Mouse (Mus musculus): ENCODE measurements around the gene Tns1. TPM values are rescaled to one million over a fixed set of nuclear protein-coding genes. Genes with fewer than 3 reads are reported as not detected.
"Not testable (repeated sequence)": the region's sequence is repeated elsewhere in the genome, so short reads cannot be mapped to it uniquely, and the experiment has no call there.

Gene Tns1
- 12.6 and 13.0 TPM in 2 replicates for polyA plus RNA-seq (2015; fragmentation: Nextera tagmentation; extraction: Ambion mirVana)

DNA sequence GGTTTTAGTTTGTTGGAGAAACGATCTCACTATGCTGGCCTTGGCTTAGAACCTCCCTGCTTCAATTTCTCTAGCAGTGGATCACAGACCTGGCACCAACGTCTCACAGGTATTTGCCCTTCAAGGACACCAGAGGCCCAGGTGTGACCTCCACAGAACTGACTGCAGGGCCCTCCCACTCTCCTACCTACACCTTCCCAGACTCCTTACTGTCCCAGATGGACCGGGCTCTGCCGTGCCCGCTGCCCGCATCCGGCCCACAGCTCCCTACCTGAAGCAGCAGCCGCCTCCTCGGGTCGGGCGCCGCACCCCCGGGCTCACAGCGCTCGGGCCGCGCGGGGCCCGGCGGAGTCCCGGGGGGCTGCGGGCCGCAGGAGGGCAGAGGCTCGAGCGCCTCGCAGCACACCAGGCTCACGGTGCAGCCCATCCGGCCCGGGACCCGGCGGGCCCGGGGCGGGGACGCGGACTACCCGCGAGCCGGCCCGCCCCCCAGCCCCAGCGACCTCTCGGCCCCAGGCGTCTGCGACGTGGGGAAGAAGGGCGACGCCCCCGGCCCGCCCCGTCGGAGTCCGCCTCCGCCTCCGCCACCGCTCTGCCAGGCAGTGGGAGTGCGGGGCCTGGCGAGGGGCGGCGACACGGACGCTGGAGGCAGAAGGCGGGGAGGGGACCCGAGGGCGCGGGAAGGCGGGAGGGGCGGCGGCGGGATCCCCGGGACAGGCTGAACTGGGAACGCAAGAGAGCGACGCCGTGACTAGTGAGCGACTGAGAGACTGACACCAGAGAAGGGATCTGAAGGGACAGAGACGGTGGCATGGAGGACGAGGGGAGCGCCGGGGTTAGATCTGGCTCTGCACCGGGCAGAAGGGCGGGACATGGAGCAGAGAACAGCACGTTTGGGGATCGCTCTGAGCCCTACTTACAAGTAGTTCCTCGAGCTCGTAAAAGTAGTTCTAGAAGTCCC, at the start of gene Tns1:
Gene Tns1 (minus strand): TSS at position 429 of the 961 bp plus-strand sequence.
- peak; percentile 54 for DNase-seq (ENCODE audit: low spot score)

DNA sequence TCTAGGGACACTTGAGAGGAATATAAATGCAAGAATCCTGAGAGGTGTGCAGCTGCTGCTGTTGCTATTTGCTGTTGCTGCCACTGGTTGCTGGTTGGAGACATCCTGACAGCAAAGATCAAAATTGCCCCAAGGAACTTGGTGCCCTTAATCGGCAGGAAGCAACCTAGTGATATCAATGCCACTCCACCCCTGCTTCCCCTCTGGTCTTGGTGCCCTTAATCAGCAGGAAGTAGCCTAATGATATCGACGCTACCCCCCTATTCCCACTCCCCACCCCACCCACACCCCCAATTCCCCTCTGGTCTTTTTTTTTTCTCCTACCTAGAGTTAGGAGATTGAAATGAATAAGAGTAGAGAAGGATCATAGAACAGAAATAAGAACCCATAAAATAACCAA, 48.5 kb upstream of the Tns1 start:
- no peak for DNase-seq (ENCODE audit: low spot score)

DNA sequence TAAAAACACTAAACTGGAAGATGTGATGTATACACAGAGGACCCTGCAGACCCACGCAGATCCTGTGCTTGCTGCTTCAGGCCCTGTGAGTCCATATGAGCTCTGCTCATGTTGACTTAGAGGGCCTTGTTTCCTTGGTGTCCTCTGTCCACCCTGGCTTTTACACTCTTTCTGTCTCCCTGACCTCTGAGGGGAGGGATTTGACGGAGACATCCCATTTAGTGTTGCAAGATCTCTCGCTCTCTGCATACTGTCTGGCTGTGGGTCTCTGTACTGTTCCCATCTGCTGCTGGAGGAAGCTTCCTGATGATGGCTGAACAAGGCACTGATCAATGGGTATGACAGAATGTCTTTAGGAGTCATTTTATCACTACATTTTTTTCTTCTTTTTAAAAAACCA, 45.5 kb upstream of the Tns1 start:
- no peak for DNase-seq (ENCODE audit: low spot score)

DNA sequence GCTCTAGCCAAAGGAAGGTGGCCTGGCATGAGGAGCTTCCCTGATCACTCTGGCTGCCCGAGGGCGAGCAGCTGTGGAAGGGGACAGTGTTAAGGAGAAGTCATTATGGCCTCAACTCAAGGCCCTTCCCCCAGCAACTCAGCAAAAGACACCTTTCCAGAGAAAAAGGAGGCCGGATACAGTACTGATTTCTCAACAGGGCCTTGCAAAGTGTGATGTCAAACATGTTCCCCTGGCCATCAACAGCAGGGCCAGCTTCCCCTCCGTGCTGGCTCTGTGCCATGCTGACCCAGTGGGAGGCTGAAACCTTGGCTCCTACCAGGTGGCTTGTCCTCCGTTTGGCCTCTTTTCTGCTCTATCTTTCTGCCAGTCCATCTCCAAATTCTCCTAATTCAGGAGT, 42.9 kb upstream of the Tns1 start:
- DNase-seq (ENCODE audit: low spot score) = no peak

DNA sequence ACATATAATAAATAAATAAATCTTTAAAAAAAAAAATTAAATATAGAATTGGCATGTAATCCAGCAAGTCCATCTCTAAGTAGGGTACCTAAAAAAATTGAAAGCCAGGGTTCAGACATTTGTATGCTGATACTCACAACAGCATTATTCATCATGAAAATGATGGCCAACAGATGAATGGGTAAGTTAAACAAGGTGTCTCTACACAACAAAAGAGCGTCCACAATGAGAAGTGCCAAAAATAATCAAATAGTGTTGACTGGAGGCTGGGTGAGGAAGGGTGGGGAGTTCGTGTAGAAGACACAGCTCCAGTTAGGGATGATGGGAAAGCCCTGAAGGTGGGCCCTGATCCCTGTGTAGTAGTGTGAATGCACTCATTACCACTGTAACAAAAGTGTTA, 35.8 kb upstream of the Tns1 start:
- no peak for DNase-seq (ENCODE audit: low spot score)

DNA sequence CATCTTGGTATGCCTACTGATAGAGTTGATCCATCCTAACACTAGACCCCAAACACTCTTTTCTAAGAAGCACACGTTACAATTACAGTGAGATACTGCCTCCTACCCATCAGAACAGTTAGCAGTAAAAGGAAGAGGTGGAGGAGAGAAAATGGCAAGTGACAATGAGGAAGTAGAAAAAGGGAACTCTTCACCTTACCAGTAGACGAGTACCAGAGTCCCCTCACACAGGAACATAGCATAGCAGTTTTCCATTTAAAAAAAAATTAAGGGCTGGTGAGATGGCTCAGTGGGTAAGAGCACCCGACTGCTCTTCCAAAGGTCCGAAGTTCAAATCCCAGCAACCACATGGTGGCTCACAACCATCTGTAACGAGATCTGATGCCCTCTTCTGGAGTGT, 35.4 kb upstream of the Tns1 start:
- DNase-seq (ENCODE audit: low spot score) = not testable (repeated sequence)

DNA sequence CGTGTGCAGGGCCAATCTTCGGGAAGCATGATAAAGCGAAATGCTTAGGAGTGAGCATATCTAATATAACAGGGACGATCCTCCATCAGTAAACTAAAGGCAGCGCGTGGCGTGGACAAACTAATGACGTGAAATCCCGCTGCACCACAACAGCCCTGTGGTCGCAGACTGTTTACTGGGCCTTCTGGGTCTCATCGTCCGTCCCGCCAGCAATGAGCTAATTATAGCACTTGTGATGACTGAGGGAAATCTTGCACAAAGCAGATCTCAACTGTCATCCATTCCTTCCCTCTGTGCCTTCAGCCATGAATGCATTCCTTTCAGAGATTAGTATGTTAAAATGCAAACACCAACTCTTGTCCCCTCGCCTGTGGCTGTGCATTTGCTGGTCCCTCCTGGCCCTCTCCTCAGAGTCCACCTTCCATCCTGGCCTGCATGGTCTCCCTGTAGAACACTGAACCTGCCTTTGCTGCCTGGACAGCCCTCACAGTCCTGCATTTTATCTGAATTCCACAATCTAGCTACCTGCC, 32.2 kb upstream of the Tns1 start:
- DNase-seq (ENCODE audit: low spot score) = no peak

DNA sequence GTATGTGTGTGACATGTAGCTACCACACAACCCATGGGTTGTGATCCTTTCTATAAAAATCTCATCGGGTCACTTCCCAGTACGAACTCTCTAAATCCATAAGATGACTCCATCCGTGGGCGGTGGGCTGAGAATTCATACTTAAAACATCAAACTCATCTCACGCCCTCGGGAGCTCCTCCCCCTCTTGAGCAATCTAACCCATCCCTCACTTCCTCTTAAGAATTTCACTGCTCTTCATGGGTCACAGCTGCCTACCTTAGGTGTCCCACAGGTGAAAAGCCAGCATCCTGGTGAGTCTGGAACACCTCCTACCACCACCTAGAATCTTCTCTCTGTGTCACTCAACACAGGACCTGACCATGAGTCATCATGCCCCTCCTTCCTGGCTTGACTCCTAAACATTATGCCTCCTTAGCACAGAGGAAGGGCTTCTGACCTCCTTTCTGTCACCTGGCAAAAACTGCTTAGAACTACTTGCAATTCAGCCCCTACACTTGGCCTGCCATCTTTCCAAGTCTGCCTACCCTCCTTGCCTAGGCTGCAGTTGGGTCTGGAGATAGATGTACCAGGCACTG, 31.3 kb upstream of the Tns1 start:
- DNase-seq (ENCODE audit: low spot score) = no peak

DNA sequence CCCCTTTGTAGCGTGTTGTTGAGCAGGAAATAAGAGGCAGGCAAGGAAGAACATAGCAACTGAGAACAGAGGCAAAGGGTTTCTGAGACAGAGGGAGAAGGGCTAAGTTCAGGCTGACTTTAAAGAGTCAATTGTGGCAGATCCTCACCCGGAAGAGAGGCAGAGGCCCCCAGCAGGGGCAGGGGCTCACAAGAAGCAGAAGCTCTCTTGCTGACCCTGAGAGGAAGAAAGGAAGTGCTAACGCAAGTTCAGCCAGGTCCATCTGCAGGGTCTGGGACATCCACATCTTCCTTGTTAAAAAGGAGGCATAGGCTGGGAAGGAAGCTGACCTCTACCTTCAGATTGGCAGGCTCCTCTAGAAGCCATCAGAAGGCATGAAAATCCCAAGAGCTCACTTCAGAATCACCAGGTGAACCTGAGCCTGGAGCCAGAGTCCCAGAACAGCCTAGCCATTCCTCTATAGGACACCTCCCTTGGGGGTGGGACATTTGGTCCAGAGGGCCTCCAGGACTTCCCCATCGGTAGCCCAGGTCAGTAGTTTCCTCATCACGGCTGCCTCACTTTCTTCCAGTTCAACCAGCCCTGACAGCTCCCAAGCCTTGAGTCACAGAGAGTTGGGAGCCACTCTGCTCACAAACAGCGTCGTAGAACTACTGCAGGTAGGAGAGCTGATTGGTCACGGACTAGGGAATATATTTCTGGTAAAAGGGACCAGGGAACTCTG, 29.4 kb upstream of the Tns1 start, which contains the start of gene Cxcr2:
Gene Cxcr2 (plus strand): TSS at position 529 of the 724 bp plus-strand sequence.
- DNase-seq (ENCODE audit: low spot score) = peak; percentile 17

DNA sequence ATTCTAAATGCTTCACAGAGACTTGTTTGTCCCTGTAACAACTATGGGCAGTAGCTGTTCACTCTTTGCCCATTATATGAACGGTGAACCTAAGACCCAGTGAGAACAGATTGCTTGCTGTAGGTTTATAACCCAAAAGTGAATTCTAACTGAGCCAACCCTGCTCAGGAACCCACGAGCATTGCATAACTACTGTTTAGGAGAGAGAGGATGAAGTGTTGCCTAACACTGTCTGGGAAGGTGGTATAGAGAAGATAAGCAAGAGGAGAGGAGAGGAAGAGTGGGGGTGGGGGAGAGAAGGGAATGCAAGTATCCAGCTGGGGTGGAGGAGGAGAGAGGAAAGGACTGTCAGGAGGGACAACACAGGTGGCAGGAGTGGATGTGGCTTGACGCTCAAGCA, 26.8 kb upstream of the Tns1 start:
- DNase-seq (ENCODE audit: low spot score) = no peak

DNA sequence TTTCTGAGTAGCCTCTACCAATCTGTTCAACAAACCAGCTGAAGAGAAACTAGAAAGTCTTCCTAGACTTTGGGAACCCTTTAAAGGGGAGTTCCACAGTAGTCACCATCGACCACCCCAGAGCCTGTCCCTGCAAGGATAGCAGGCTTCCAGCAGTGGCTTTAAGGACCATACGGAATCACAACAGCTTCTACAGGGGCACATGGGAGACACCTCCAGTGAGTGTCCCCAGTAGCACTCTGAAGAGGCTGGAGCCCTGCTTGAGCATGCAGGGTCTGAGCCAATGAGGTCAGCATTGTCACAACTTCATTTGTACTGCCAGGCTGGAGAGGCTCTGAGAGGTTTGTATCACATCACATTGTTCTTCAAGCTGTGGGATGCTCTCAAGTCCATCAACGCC, 25.9 kb upstream of the Tns1 start:
- DNase-seq (ENCODE audit: low spot score) = no peak

DNA sequence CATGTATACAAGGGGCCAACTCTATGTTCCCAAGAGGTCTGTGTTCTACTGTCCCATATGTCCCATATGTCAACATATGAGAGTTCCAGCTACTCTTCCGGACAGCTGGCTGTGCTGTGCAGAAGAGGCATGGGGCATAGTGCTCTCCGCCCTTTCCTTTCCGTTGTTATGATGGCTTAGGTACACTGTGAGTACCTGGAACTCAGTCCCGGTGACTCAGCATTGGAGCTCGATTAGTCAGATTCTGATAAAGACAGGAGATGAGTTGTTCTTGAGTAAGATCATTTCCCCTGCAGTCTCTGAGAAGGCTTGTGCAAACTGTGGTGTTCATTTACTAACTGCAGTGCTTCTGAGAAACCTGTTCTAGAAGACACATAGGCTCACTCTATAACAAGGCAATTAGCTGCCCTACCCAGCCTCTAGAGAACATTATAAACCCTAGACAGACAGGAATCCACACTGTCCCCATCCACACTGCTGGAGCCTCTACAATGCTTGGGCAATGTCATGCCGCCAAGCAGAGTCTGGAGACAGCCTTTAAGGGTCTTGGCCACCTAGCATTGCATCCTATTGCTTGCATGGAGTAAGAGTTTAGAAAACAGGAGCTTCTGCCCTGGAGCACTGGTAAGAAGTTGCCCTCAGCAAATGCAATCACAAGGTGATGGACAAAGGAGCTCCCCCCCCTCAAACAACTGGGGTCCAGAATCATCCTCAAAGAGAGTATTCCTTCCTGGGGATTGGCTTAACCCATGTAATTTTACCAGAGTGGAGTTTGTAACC, 25.0 kb upstream of the Tns1 start:
- no peak for DNase-seq (ENCODE audit: low spot score)

DNA sequence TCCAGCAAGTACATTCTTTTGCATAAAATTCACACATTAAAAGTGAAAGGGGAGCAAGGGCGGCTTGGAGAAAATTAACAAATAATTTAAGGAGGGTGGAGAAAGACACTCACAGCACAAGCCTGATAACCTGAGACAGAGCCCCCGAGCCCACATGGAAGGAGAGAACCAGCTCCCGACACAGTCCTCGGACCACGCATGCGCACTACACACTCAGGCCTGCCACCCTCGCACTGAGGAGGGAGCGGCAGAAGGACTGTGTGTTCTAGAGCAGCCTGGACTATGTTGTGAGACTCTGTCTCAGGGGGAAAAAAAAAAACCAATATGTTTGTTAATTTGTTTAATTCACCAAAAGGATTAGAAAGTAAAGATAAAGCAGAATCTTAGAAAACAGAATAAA, 17.5 kb upstream of the Tns1 start:
- no peak for DNase-seq (ENCODE audit: low spot score)

DNA sequence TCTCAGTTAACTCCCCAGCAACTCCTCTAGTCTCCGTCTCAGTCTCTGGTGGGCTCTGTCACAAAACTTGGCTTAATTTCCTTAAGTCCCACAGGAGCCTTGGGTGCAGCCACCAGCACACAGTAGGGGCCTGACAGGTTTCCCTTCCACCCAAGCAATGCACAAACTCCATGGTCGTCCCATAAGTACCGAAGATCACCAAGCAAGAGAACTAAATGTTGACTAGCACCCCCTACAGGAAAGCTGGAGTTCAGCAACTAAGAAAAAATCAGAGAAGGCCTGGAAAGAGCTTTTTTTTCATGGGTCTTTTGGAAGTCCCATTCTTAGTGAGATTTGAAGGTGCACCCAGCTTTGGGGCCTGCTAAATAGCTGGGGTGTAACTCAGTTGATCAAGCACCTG, 15.2 kb upstream of the Tns1 start:
- no peak for DNase-seq (ENCODE audit: low spot score)

DNA sequence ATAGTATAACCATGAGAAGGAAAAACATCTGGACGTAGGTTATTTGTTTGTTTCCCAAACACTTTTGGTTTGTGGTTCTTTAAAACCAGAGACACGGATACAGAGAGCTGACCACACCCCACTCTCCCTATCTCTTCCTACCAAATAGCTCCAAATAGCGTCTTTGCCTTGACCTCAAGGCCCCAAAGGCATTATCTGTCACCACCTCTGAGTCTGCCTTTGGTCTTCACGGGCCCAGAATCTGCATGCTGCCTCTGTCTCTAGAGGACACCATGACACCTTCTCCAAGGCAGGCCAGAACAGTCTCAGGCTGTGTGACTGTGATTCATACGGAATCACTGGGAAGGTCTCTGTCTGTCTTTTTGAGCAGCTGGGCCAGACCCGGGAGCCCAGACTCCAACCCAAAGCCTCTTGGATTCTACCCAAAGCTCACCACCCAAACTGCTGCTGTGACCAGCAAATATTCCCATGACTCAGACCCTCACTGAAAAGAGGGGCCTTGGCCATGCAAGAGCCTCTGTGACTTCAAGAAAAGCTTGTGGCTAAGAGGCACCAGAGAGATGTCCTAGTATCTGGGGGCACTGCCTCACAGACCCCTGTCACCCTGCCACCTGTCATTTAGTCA, 11.2 kb upstream of the Tns1 start:
- no peak for DNase-seq (ENCODE audit: low spot score)

DNA sequence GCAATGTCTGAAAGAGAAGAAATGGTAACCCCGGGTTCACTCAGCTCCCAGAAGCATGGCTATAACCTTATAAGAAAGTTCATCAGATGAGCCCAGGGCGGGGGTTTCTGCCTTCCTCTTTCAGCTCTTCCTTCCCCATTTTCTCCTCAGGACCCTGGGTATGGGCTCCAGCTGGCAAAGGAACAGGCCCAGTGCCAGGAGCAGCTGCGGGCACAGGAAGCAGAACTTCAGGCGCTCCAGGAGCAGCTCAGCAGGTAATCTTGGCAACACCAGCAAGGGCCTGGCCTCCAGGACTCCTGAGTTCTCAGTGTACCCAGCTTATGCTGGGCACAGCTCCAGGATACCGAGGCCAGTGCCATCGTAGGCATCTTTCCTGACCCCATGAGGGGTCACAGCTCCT, 9.7 kb upstream of the Tns1 start:
- DNase-seq (ENCODE audit: low spot score) = no peak

DNA sequence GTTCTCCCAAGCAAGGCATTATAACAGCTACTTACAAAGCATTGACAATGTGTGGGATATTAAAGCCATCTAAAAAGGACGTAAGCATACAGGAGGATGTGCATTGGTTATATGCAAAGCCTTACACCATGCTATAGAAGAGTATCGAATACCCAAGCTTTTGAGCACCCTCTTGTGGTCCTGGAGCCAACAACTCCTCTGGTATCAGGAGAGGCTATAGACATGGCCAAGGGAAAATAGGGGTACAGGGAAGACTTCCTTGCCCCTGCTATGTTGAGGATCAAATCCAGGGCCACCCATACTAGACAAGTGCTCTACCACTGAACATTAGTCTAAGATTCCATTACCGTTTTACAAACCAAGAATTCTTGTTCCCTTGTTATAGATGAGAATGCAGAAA, 7.8 kb upstream of the Tns1 start:
- DNase-seq (ENCODE audit: low spot score) = no peak

DNA sequence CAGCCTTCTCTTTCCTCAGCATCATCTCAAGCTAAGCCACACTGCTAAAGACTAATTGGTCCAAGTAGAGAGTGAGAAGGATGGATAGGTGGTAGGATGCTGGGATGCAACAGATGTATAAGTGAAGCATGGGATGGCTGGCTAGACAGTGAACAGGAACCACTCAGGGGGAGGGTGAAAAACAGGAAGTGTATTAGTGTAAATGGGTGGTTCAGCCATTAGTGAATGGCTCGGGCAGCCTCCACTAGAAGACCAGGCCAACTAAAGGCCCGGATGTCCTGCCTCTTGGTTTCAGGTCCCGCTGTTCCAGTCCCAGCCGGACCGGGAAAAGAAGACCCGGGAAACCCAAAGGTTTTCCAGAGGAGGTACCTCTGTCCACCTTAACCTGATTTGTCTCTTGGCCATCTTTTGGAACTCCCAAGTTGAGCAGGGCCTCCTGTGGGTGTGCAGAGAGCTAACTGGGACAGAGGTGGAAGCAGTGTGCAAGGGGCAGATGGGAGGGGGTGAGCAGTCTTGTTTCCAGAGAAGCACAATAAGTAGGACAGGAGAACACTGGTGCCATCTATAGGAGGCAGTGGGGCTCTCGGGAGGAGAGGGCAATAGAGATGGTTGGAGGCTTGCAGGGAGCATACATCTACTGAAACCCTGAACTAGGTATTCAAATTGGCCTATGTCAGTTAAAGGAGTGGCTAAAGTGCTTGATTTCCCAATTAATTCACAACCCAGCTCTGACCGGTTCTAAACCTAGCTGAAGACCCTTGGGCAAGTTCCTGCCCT, 6.8 kb upstream of the Tns1 start:
- DNase-seq (ENCODE audit: low spot score) = no peak

DNA sequence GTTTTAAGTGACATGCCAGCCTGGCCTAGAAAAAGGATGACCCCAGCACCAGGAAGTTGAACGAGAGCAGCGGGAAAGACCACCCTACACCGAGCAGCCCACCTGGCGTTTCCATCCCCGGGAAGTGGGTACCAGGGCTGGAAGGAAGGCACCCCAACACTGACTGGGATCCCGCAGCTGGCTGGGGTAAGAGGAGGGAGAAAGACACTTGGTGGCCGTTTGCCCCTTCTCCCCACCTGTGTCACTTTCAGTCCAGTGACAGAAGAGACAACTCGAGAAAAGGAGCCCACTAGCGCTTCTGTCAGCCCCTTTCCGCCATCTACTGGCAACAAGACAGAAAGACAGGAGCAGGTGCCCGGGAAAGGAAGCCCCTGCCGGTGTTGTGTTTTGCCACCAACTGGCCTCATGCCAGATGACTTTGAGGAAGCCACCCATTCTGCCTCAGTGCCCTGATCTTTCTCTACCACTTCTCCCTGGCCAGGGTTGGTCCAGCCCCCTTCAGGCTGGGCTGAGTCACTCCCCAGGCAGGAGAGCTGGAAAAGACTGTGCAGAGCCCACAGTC, 823 bp upstream of the Tns1 start, which contains the start of gene Rufy4:
Gene Rufy4 (plus strand): TSS at position 551 of the 562 bp plus-strand sequence.
- DNase-seq (ENCODE audit: low spot score) = peak; percentile 83
